Mouse (Mus musculus) small intestine, adult 2 months (tissue): Measurements from ENCODE around the gene Tatdn2.

Experiments
- CTCF ChIP-seq: fragments of 200-500 bp; IDR thresholded peaks from 2 replicates; pipeline ENCODE4 v1.5.1; 2012; ENCODE audit warnings: low read depth, mild to moderate bottlenecking, control low read depth, inconsistent platforms, low read length, moderate library complexity, mixed read lengths; ENCODE audit not compliant: insufficient replicate concordance, insufficient read length; ENCODE audit errors: extremely low read depth
- POLR2A ChIP-seq: fragments of 200-500 bp; IDR thresholded peaks from 2 replicates; pipeline ENCODE4 v1.6.1; 2012; ENCODE audit warnings: low read depth, mild to moderate bottlenecking, control low read depth, inconsistent platforms, low read length, moderate library complexity

DNA sequence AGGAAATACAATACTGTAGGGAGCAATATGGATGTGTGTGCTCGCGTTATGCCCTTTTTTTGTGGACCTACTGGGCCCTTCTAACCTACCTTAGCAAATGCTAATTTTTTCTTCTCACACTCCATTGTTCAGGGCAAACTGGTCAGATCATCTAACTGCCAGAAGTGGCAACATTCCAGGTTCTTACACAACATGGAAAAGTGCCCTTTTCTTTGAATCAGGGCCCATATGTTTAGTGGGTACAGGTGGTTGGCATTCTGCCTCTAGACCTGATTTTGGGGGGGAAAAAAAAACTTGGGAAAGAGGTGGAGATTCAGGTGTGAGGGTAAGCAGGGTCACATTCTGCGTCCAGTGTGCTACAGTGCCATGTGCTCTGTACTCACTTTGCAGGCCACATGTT lies 20.7 kb downstream of the Tatdn2 start:
- TF ChIP-seq CTCF, result no peak
- no peak for TF ChIP-seq POLR2A
